Mouse (Mus musculus) limb, embryonic 14.5 days (tissue): ENCODE data around the gene Gm10306. TPM values are rescaled to one million over a fixed set of nuclear protein-coding genes. Genes with fewer than 3 reads are reported as not detected.

Experiments
- ATAC-seq: fragments of 200-750 bp; cut with Nextera tagmentation; 2 replicates; pipeline ENCODE4 v1.8.0; 2017; ENCODE audit warnings: low read depth, moderate number of reproducible peaks, moderate TSS enrichment; ENCODE audit not compliant: low FRiP score
- DNase-seq: peaks from one replicate; pipeline ENCODE4 v3.0.0-alpha.2; 2015; ENCODE audit warnings: low spot score
- H3K27ac ChIP-seq: fragments of 300-500 bp; sonication (generic); replicated peaks from 2 replicates; pipeline ENCODE4 v1.5.1; 2014; ENCODE audit warnings: low read depth, mild to moderate bottlenecking, low read length, moderate library complexity, mixed read lengths
- H3K27me3 ChIP-seq: fragments of 300-500 bp; sonication (generic); 2 replicates; pipeline ENCODE4 v1.6.1; 2014; ENCODE audit warnings: low read length, mixed read lengths; ENCODE audit not compliant: control insufficient read depth, insufficient read depth
- H3K36me3 ChIP-seq: fragments of 300-500 bp; sonication (generic); 2 replicates; pipeline ENCODE4 v1.6.1; 2014; ENCODE audit warnings: mild to moderate bottlenecking, low read length, moderate library complexity, mixed read lengths; ENCODE audit not compliant: control insufficient read depth, insufficient read depth
- H3K4me1 ChIP-seq: fragments of 300-500 bp; sonication (generic); 2 replicates; pipeline ENCODE4 v1.6.1; 2014; ENCODE audit warnings: antibody characterized with exemption, low read length, mixed read lengths; ENCODE audit not compliant: control insufficient read depth, insufficient read depth
- H3K4me2 ChIP-seq: fragments of 300-500 bp; sonication (generic); replicated peaks from 2 replicates; pipeline ENCODE4 v1.6.1; 2014; ENCODE audit warnings: low read depth, mild to moderate bottlenecking, low read length, moderate library complexity; ENCODE audit not compliant: severe bottlenecking
- H3K4me3 ChIP-seq: fragments of 300-500 bp; sonication (generic); replicated peaks from 2 replicates; pipeline ENCODE4 v1.5.1; 2014; ENCODE audit warnings: low read length
- H3K9ac ChIP-seq: fragments of 300-500 bp; sonication (generic); 2 replicates; pipeline ENCODE4 v1.6.1; 2014; ENCODE audit warnings: mild to moderate bottlenecking, low read depth, low read length, moderate library complexity; ENCODE audit not compliant: severe bottlenecking
- H3K9me3 ChIP-seq: fragments of 300-500 bp; sonication (generic); 2 replicates; pipeline ENCODE4 v1.6.1; 2016; ENCODE audit warnings: low read length; ENCODE audit not compliant: control insufficient read depth
- POLR2A ChIP-seq: fragments of 200-500 bp; IDR thresholded peaks from 2 replicates; pipeline ENCODE4 v1.8.0; 2012; ENCODE audit warnings: inconsistent platforms, mild to moderate bottlenecking, moderate library complexity, borderline replicate concordance; ENCODE audit not compliant: insufficient read depth, insufficient read length; ENCODE audit errors: extremely low read depth
- whole genome bisulfite sequencing: fragments of 180-500 bp; shearing (Covaris S2); extraction: QIAGEN DNeasy Blood & Tissue Kit; methylation state at CpG from one replicate; pipeline ENCODE4 v1.1.7; 2014; 5-methylcytosine and 5-hydroxymethylcytosine counted together
- polyA plus RNA-seq, 2 experiments: library from polyadenylated mRNA; depleted of rRNA in 1 of 2; stranded (reverse) in 1 of 2; unstranded in 1 of 2; fragments of >200 nt; fragmentation: Nextera tagmentation in 1 of 2; extraction: Ambion mirVana in 1 of 2; gene quantifications; 2 replicates each; pipeline versions ENCODE4 v1.2.1 to v1.2.3; 2012 to 2014

Gene Gm10306
- polyA plus RNA-seq (2012; rRNA removed), result not detected in 2 replicates
- polyA plus RNA-seq (2014; fragmentation: Nextera tagmentation; extraction: Ambion mirVana), result 0.81 TPM in 1 of 2 replicates, not detected in the other

DNA sequence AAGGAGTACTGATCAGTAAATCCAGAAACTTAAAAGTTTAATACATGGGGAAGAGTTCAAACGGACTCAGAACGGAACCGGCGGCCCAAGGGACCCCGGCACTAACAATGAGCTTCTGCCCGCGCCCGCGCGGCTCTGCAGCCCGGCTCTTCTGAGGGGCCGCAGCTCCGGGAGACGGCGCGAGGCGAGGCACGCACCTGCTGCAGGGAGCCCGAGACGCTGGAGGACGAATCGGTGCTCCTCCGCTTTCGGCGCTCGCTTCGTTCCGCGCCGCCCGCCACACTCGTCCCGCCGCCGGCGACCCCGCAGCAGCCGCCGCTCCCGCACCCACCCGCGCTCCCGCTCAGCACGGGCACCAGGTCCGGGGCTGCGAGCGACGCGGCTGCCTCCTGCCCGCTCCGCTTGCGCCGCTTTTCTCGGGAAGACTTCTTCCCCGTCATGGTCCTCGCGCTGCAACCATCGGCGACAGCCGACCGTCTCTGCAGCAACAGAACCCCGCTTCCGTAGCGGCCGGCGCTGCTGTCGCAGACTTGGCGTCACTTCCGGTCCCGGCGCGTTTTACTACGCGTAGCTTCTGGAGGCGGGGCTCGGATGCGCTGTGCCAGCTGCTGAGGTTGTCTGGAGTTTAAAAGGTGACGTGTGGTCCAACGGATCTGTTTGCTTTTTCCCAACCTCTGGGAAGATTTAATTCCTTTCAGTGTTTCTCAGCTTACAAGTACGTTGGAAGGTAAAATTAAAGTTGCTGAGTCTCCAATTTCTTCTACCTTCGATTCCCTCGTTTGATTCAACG lies at the start of gene Gm10306, which contains the start of gene Caap1:
Gm10306 (plus strand) TSS at position 282 of the 790 bp plus-strand sequence.
Caap1 (minus strand) TSS at position 532 of the 790 bp plus-strand sequence.
- no peaks in the 10 kb centered on the region for H3K9me3 ChIP-seq
- 4% methylated on average over 77 of the region's 83 CpGs for WGBS
- TF ChIP-seq POLR2A, result peak; percentile 89
- H3K4me2 ChIP-seq, result peak within 1 kb of the TSS; percentile 47
- H3K27me3 ChIP-seq, result no peaks in the 10 kb centered on the region
- peak; percentile 97 for ATAC-seq
- no peaks in the 10 kb centered on the region for H3K36me3 ChIP-seq
- peak within 1 kb of the TSS; percentile 86 for H3K4me3 ChIP-seq
- H3K4me1 ChIP-seq, result no peaks in the 10 kb centered on the region
- peak within 1 kb of the TSS; percentile 81 for H3K9ac ChIP-seq
- peak; percentile 93 for DNase-seq
- H3K27ac ChIP-seq, result peak within 1 kb of the TSS; percentile 70

DNA sequence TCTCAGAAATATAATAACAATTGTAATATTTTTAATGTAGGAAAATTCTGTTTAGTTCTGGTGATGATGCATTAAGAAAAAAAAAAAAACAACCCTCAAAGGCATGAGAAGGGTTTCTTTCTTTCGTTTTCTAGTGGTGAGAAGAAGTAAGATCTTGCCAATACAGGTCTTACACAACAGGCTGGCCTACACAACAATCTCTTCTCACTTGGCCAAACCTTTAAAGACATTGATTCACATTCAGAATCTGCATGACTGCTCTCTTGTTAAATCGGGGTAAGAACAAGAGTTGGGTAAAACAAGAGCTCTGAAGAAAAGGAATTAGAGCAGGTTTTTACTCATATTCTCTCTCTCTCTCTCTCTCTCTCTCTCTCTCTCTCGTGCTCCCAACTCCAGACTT lies 41.0 kb upstream of the Gm10306 start:
- Histone ChIP-seq H3K4me2 (no peak overlapping the region), H3K27ac (no peak overlapping the region), H3K4me3 (no peak overlapping the region), H3K4me1 (no peaks in the 10 kb centered on the region), H3K9ac (no peak overlapping the region), H3K27me3 (no peaks in the 10 kb centered on the region), H3K9me3 (no peaks in the 10 kb centered on the region), H3K36me3 (peaks cover 11% of the 10 kb centered on the region)
- ATAC-seq, result no peak
- TF ChIP-seq POLR2A, result no peak
- 79% methylated on average over 3 of the region's 3 CpGs for WGBS
- no peak for DNase-seq

DNA sequence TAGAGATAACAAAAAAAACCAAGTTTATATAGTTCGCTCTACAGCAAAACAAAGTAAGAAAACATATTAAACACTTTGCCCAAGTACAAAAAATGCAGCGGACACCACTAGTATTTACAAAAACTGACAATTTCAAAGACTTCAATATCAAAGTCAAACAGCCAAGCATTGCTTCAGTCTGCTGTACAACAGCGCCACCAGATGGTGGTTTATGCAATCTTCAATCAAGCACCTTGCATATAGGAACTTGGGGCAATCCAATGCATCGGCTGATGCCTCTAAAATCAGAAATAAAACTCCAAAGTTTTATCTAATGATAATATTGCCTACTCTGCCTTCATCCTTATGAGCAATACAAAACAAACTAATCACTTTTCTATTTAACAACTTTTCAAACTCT lies 38.7 kb upstream of the Gm10306 start:
- 64% methylated on average over 4 of the region's 4 CpGs for WGBS
- Histone ChIP-seq H3K9me3 (no peaks in the 10 kb centered on the region), H3K4me1 (no peaks in the 10 kb centered on the region), H3K4me3 (no peak overlapping the region), H3K27me3 (no peaks in the 10 kb centered on the region), H3K4me2 (no peak overlapping the region), H3K36me3 (peaks cover 4% of the 10 kb centered on the region; the same call in 1 of the 2 replicates), H3K9ac (no peak overlapping the region), H3K27ac (no peak overlapping the region)
- ATAC-seq (no peak), DNase-seq (peak; percentile 69)
- TF ChIP-seq POLR2A, result no peak

DNA sequence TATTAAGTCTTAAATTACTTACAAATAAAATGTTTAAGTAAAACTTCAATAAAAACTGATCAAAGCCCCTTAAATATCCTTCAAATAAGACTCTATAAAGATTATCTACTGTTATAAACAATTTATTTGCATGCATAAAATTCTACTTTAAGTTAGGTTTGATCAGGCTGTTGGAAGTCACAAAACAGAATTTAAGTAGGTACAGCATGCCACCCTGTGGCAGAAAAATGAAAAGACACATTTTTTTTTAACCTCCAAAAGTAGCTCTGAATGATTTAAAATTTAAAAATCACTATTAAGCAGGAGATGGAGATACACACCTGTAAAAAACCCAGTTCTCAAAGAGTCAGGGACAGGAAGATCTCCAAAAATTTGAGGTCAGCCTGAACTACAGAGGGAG lies 33.0 kb upstream of the Gm10306 start:
- Histone ChIP-seq H3K4me3 (no peak overlapping the region), H3K36me3 (peaks cover 4% of the 10 kb centered on the region; the same call in 1 of the 2 replicates), H3K9ac (no peak overlapping the region), H3K27ac (no peak overlapping the region), H3K9me3 (no peaks in the 10 kb centered on the region), H3K4me2 (no peak overlapping the region), H3K4me1 (no peaks in the 10 kb centered on the region), H3K27me3 (no peaks in the 10 kb centered on the region)
- DNase-seq (no peak), ATAC-seq (no peak)
- no peak for TF ChIP-seq POLR2A

DNA sequence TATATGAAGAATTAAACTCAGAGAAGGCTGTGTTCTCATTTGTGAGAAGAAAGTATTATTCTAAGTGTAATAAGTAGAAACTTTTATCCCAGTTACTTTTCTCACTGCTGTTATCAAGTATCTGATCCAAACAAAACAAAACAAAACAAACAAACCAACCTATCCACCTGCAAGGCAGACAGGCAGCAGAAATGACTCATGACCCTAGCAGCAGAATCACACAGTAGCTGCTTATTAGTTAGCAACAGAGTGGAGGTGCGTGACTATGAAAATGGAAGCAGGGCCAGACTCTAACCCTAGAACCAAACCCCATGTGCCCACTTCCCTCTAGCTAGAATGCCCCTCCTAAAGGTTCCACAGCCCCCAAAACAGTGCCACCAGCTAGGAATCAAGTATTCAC lies 26.9 kb upstream of the Gm10306 start:
- H3K9me3 ChIP-seq, result no peaks in the 10 kb centered on the region
- no peaks in the 10 kb centered on the region for H3K4me1 ChIP-seq
- no peak overlapping the region for H3K9ac ChIP-seq
- no peak overlapping the region for H3K4me2 ChIP-seq
- H3K27ac ChIP-seq, result no peak overlapping the region
- DNase-seq, result no peak
- TF ChIP-seq POLR2A, result no peak
- ATAC-seq, result no peak
- H3K27me3 ChIP-seq, result no peaks in the 10 kb centered on the region
- H3K36me3 ChIP-seq, result no peaks in the 10 kb centered on the region
- no peak overlapping the region for H3K4me3 ChIP-seq
- WGBS, result 95% methylated on average over 1 of the region's 1 CpGs

DNA sequence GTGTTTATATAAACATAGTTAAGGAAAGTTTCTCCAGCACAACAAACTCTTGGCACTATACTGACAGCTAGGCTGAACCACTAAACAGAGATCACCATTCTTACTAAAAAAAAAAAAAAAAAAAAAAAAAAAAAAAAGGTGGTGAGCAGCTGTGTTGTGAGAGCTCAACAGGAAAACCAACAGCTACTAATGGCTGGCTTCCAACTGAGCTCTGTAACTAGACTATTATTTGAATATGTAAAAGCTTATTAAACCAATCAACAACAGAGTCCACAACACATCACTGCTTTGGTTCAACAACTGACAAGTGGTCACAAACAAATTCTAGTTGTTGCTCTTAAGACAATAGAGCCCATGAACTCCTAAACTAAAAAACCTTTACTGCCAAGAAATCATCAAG lies 23.1 kb upstream of the Gm10306 start:
- no peak overlapping the region for H3K4me3 ChIP-seq
- no peak for TF ChIP-seq POLR2A
- no peak overlapping the region for H3K27ac ChIP-seq
- no peak overlapping the region for H3K9ac ChIP-seq
- DNase-seq, result no peak
- no peak for ATAC-seq
- H3K9me3 ChIP-seq, result no peaks in the 10 kb centered on the region
- H3K36me3 ChIP-seq, result peaks cover 9% of the 10 kb centered on the region
- no peak overlapping the region for H3K4me2 ChIP-seq
- H3K4me1 ChIP-seq, result no peaks in the 10 kb centered on the region
- H3K27me3 ChIP-seq, result no peaks in the 10 kb centered on the region
